Mouse (Mus musculus): Measurements from ENCODE around the gene Ncs1.
A peak's percentile ranks its signal among the peaks of the same experiment; 100 is the strongest.

Ncs1 gene

GRCm38 (mm10) chr2:31281138-31281537 is 35.5 kb downstream of the Ncs1 start:
- DNase-seq: no peak

- no peak for DNase-seq
Observed at GRCm38 (mm10) chr2:31282266-31282665, 36.6 kb downstream of the Ncs1 start.

GRCm38 (mm10) chr2:31282880-31283279 is 37.3 kb downstream of the Ncs1 start:
- no peak for DNase-seq

- no peak for DNase-seq
Observed at GRCm38 (mm10) chr2:31284531-31284930, 38.9 kb downstream of the Ncs1 start.

- peak in 1 of 2 experiments; percentile 24 for DNase-seq
Observed at GRCm38 (mm10) chr2:31291421-31291820, 45.8 kb downstream of the Ncs1 start.

- peak; percentile 63 to 68 for DNase-seq
Observed at GRCm38 (mm10) chr2:31294985-31295384, 49.4 kb downstream of the Ncs1 start.

- no peak for DNase-seq
Observed at GRCm38 (mm10) chr2:31296395-31296794, 50.8 kb downstream of the Ncs1 start.

GRCm38 (mm10) chr2:31297602-31298268 is 52.1 kb downstream of the Ncs1 start:
- peak; percentile 60 to 69 for DNase-seq

- no peak for DNase-seq
Observed at GRCm38 (mm10) chr2:31298814-31299213, 53.2 kb downstream of the Ncs1 start.

GRCm38 (mm10) chr2:31299266-31299665 is 53.6 kb downstream of the Ncs1 start:
- no peak for DNase-seq

GRCm38 (mm10) chr2:31299996-31300395 is 54.4 kb downstream of the Ncs1 start:
- no peak for DNase-seq

- DNase-seq: no peak
Observed at GRCm38 (mm10) chr2:31303177-31303576, 57.6 kb downstream of the Ncs1 start.

- DNase-seq: no peak
Observed at GRCm38 (mm10) chr2:31304191-31304590, 58.6 kb downstream of the Ncs1 start.

GRCm38 (mm10) chr2:31304801-31305665 is 59.4 kb downstream of the Ncs1 start:
- no peak for DNase-seq

GRCm38 (mm10) chr2:31305684-31306083 is 60.1 kb downstream of the Ncs1 start:
- DNase-seq: peak; percentile 39 to 56

- DNase-seq: no peak
Observed at GRCm38 (mm10) chr2:31308257-31308656, 62.6 kb downstream of the Ncs1 start.

GRCm38 (mm10) chr2:31309549-31309948 is 63.9 kb downstream of the Ncs1 start:
- no peak for DNase-seq

- DNase-seq: no peak
Observed at GRCm38 (mm10) chr2:31314007-31314465, 68.4 kb downstream of the Ncs1 start, which contains the start of gene Hmcn2. Gene Hmcn2 (plus strand): TSS chr2:31314415.

- no peak for DNase-seq
Observed at GRCm38 (mm10) chr2:31318162-31318561, 72.5 kb downstream of the Ncs1 start.

- DNase-seq: no peak
Observed at GRCm38 (mm10) chr2:31319200-31319599, 73.6 kb downstream of the Ncs1 start.

- no peak for DNase-seq
Observed at GRCm38 (mm10) chr2:31327186-31327585, 81.6 kb downstream of the Ncs1 start.

GRCm38 (mm10) chr2:31337706-31338330 is 92.2 kb downstream of the Ncs1 start:
- DNase-seq: peak; percentile 23 to 24

- DNase-seq: peak; percentile 71 to 72
Observed at GRCm38 (mm10) chr2:31339826-31340225, 94.2 kb downstream of the Ncs1 start.

Data from lung, adult 18-20 months (tissue).